Mouse (Mus musculus) midbrain, postnatal 0 days (tissue): ENCODE results near the gene Higd2a. TPM values are rescaled to one million over a fixed set of nuclear protein-coding genes. Genes with fewer than 3 reads are reported as not detected.
A peak's percentile ranks its signal among the peaks of the same experiment; 100 is the strongest.

Experiments used
- ATAC-seq: fragments of 200-750 bp; cut with Nextera tagmentation; 2 replicates; pipeline ENCODE4 v1.8.0; 2017; ENCODE audit warnings: moderate number of reproducible peaks, mild to moderate bottlenecking, moderate TSS enrichment, moderate library complexity; ENCODE audit not compliant: low FRiP score
- DNase-seq: peaks from one replicate; pipeline ENCODE4 v3.0.0-alpha.2; 2015; ENCODE audit warnings: low spot score
- H3K27ac ChIP-seq: fragments of 300-500 bp; sonication (generic); 2 replicates; pipeline ENCODE4 v1.5.1; 2014; ENCODE audit warnings: low read depth, mild to moderate bottlenecking, low read length, mixed read lengths
- H3K27me3 ChIP-seq: fragments of 300-500 bp; sonication (generic); 2 replicates; pipeline ENCODE4 v1.6.1; 2014; ENCODE audit warnings: low read length, control low read depth, mixed read lengths; ENCODE audit not compliant: insufficient read depth
- H3K36me3 ChIP-seq: fragments of 300-500 bp; sonication (generic); 2 replicates; pipeline ENCODE4 v1.6.1; 2014; ENCODE audit warnings: low read length, control low read depth, mixed read lengths; ENCODE audit not compliant: insufficient read depth
- H3K4me1 ChIP-seq: fragments of 300-500 bp; sonication (generic); 2 replicates; pipeline ENCODE4 v1.6.1; 2014; ENCODE audit warnings: mild to moderate bottlenecking, control low read depth, antibody characterized with exemption, low read length, mixed read lengths; ENCODE audit not compliant: insufficient read depth
- H3K4me2 ChIP-seq: fragments of 300-500 bp; sonication (generic); 2 replicates; pipeline ENCODE4 v1.6.1; 2014; ENCODE audit warnings: low read depth, mild to moderate bottlenecking, low read length, mixed read lengths; ENCODE audit not compliant: poor library complexity, severe bottlenecking
- H3K4me3 ChIP-seq: fragments of 300-500 bp; sonication (generic); 2 replicates; pipeline ENCODE4 v1.5.1; 2014; ENCODE audit warnings: low read depth, mild to moderate bottlenecking, low read length, moderate library complexity
- H3K9ac ChIP-seq: fragments of 300-500 bp; sonication (generic); replicated peaks from 2 replicates; pipeline ENCODE4 v1.6.1; 2014; ENCODE audit warnings: mild to moderate bottlenecking, low read length, moderate library complexity, mixed read lengths; ENCODE audit not compliant: poor library complexity, severe bottlenecking
- H3K9me3 ChIP-seq: fragments of 300-500 bp; sonication (generic); 2 replicates; pipeline ENCODE4 v1.6.1; 2016; ENCODE audit warnings: low read length, control low read depth
- CTCF ChIP-seq: IDR thresholded peaks from 2 replicates; pipeline ENCODE4 v1.5.1; 2016; ENCODE audit warnings: antibody characterized with exemption, mild to moderate bottlenecking
- WGBS: fragments of 180-500 bp; shearing (Covaris S2); extraction: QIAGEN DNeasy Blood & Tissue Kit; methylation state at CpG from one replicate; pipeline ENCODE4 v1.1.7; 2014; 5-methylcytosine and 5-hydroxymethylcytosine counted together
- polyA plus RNA-seq: library from polyadenylated mRNA; unstranded; fragments of >200 nt; fragmentation: Nextera tagmentation; extraction: Ambion mirVana; gene quantifications from 2 replicates; pipeline ENCODE4 v1.2.1, GENCODE M21; 2015
- total RNA-seq: library from RNA; depleted of rRNA; stranded (reverse); fragments of >200 nt; gene quantifications from 2 replicates; pipeline ENCODE4 v1.2.3, GENCODE M21; 2014

Gene Higd2a
- total and polyA plus RNA-seq, 2 experiments from 2014 or later: 203 to 327 TPM

- no peaks in the 10 kb centered on the region for H3K36me3 ChIP-seq
- H3K27ac ChIP-seq: no peak overlapping the region
- DNase-seq (no peak), ATAC-seq (no peak)
- TF ChIP-seq CTCF: no peak
- H3K27me3 ChIP-seq: no peaks in the 10 kb centered on the region
- H3K4me3 ChIP-seq: no peak overlapping the region
- no peak overlapping the region for H3K9ac ChIP-seq
- WGBS: 42% methylated on average over 5 of the region's 5 CpGs
- no peak overlapping the region for H3K4me2 ChIP-seq
- no peaks in the 10 kb centered on the region for H3K4me1 ChIP-seq
- H3K9me3 ChIP-seq: no peaks in the 10 kb centered on the region
Observed at GRCm38 (mm10) chr13:54568380-54568779, 21.6 kb upstream of the Higd2a start.

- Histone ChIP-seq H3K36me3 (no peaks in the 10 kb centered on the region), H3K4me3 (no peak overlapping the region), H3K4me1 (peaks cover 1% of the 10 kb centered on the region; the same call in 1 of the 2 replicates), H3K9ac (no peak overlapping the region), H3K27me3 (no peaks in the 10 kb centered on the region), H3K4me2 (no peak overlapping the region), H3K27ac (no peak overlapping the region), H3K9me3 (no peaks in the 10 kb centered on the region)
- TF ChIP-seq CTCF: no peak
- DNase-seq (no peak), ATAC-seq (no peak)
- WGBS: 53% methylated on average over 1 of the region's 1 CpGs
Observed at GRCm38 (mm10) chr13:54569282-54569681, 20.7 kb upstream of the Higd2a start.

GRCm38 (mm10) chr13:54570736-54571135, 19.3 kb upstream of the Higd2a start:
- DNase-seq: no peak
- Histone ChIP-seq H3K9me3 (no peaks in the 10 kb centered on the region), H3K4me2 (no peak overlapping the region), H3K27me3 (no peaks in the 10 kb centered on the region), H3K9ac (no peak overlapping the region), H3K27ac (no peak overlapping the region), H3K4me1 (peaks cover 4% of the 10 kb centered on the region; the same call in 1 of the 2 replicates), H3K4me3 (no peak overlapping the region), H3K36me3 (no peaks in the 10 kb centered on the region)
- ATAC-seq: no peak
- 79% methylated on average over 4 of the region's 4 CpGs for WGBS
- no peak for TF ChIP-seq CTCF

GRCm38 (mm10) chr13:54571637-54572036, 18.4 kb upstream of the Higd2a start:
- Histone ChIP-seq H3K36me3 (no peaks in the 10 kb centered on the region), H3K27me3 (no peaks in the 10 kb centered on the region), H3K4me2 (no peak overlapping the region), H3K9me3 (no peaks in the 10 kb centered on the region), H3K4me3 (no peak overlapping the region), H3K27ac (no peak overlapping the region), H3K4me1 (peaks cover 8% of the 10 kb centered on the region; the same call in 1 of the 2 replicates), H3K9ac (no peak overlapping the region)
- WGBS: 25% methylated on average over 2 of the region's 2 CpGs
- ATAC-seq (no peak), DNase-seq (peak; percentile 65)
- TF ChIP-seq CTCF: no peak

DNA sequence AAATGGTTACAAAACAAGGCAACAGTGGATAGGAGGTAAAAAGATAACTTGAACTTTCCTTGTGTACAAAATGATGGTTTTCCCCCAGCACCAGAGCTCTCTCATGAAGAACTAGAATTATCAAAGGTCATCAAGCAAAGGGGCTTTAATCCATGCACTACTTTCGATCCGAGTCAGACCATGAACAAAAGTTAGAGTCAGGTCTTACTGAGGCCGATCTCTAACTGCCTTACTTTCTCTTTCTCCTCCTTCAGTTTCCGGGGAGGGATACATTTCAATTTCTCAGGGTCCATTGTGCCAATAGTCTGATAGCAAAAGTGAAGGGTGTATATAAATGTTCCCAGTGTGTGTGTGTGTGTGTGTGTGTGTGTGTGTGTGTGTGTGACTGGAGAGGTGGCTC, 17.4 kb upstream of the Higd2a start:
- Histone ChIP-seq H3K4me3 (no peak overlapping the region), H3K9ac (no peak overlapping the region)
- WGBS: 83% methylated on average over 4 of the region's 4 CpGs

GRCm38 (mm10) chr13:54574854-54575481, 15.0 kb upstream of the Higd2a start, which contains the start of gene Arl10:
Gene Arl10 (plus strand): TSS chr13:54575015.
- H3K27me3 ChIP-seq: no peaks in the 10 kb centered on the region
- H3K36me3 ChIP-seq: peaks cover 21% of the 10 kb centered on the region
- peak within 1 kb of the TSS; percentile 89 for H3K4me3 ChIP-seq
- peak within 1 kb of the TSS; percentile 90 for H3K4me2 ChIP-seq
- DNase-seq: peak; percentile 84
- peaks cover 8% of the 10 kb centered on the region; the same call in 1 of the 2 replicates for H3K4me1 ChIP-seq
- peak; percentile 90 for ATAC-seq
- no peaks in the 10 kb centered on the region for H3K9me3 ChIP-seq
- TF ChIP-seq CTCF: peak; percentile 43
- peak within 1 kb of the TSS; percentile 91 for H3K9ac ChIP-seq
- peak within 1 kb of the TSS; percentile 77 for H3K27ac ChIP-seq
- under 1% methylated on average over 55 of the region's 55 CpGs for WGBS

More for the DNA sequence above, 17.4 kb upstream of the Higd2a start:
- no peaks in the 10 kb centered on the region for H3K36me3 ChIP-seq
- H3K27ac ChIP-seq: no peak overlapping the region
- no peak for TF ChIP-seq CTCF
- DNase-seq: no peak
- no peaks in the 10 kb centered on the region for H3K9me3 ChIP-seq
- peaks cover 8% of the 10 kb centered on the region; the same call in 1 of the 2 replicates for H3K4me1 ChIP-seq
- H3K27me3 ChIP-seq: no peaks in the 10 kb centered on the region
- no peak overlapping the region for H3K4me2 ChIP-seq
- ATAC-seq: no peak
